Mouse (Mus musculus) MN1 (cell line): ENCODE data around the gene Kmt5a.

Experiments
- DNase-seq: peaks from one replicate; pipeline ENCODE4 v3.0.0-alpha.2; 2016; ENCODE audit warnings: low spot score

Gene Kmt5a

GRCm38 (mm10) chr5:124439447-124440093 lies at the start of gene Kmt5a:
Gene Kmt5a, plus strand, starts transcription at chr5:124439930.
- peak; percentile 94 for DNase-seq

- no peak for DNase-seq
Observed at GRCm38 (mm10) chr5:124392412-124392811, 47.3 kb upstream of the Kmt5a start.

- DNase-seq = no peak
Observed at GRCm38 (mm10) chr5:124393726-124394125, 46.0 kb upstream of the Kmt5a start.

GRCm38 (mm10) chr5:124410808-124411207 lies 28.9 kb upstream of the Kmt5a start:
- DNase-seq = no peak

- DNase-seq = no peak
Observed at GRCm38 (mm10) chr5:124412163-124412562, 27.6 kb upstream of the Kmt5a start.

GRCm38 (mm10) chr5:124418903-124419302 lies 20.8 kb upstream of the Kmt5a start:
- DNase-seq = no peak

GRCm38 (mm10) chr5:124421786-124422185 lies 17.9 kb upstream of the Kmt5a start:
- no peak for DNase-seq

- DNase-seq = no peak
Observed at GRCm38 (mm10) chr5:124424200-124424722, 15.5 kb upstream of the Kmt5a start.

- DNase-seq = peak; percentile 24
Observed at GRCm38 (mm10) chr5:124424723-124425411, 14.9 kb upstream of the Kmt5a start.

GRCm38 (mm10) chr5:124425412-124426259 lies 14.1 kb upstream of the Kmt5a start, which contains the start of gene Sbno1:
Gene Sbno1, minus strand, starts transcription at chr5:124426001.
- DNase-seq = peak; percentile 94

GRCm38 (mm10) chr5:124426475-124427071 lies 13.2 kb upstream of the Kmt5a start:
- DNase-seq = no peak

- peak; percentile 62 for DNase-seq
Observed at GRCm38 (mm10) chr5:124432398-124433012, 7.2 kb upstream of the Kmt5a start.

GRCm38 (mm10) chr5:124433048-124433447 lies 6.7 kb upstream of the Kmt5a start:
- no peak for DNase-seq

GRCm38 (mm10) chr5:124438229-124438628 lies 1.5 kb upstream of the Kmt5a start:
- no peak for DNase-seq

GRCm38 (mm10) chr5:124438746-124439145 lies 984 bp upstream of the Kmt5a start:
- no peak for DNase-seq

- peak; percentile 82 for DNase-seq
Observed at GRCm38 (mm10) chr5:124440094-124440701, 468 bp downstream of the Kmt5a start.

- DNase-seq = no peak
Observed at GRCm38 (mm10) chr5:124442628-124443027, 2.9 kb downstream of the Kmt5a start.

- no peak for DNase-seq
Observed at GRCm38 (mm10) chr5:124444208-124444607, 4.5 kb downstream of the Kmt5a start.

- DNase-seq = peak; percentile 77
Observed at GRCm38 (mm10) chr5:124444661-124445561, 5.2 kb downstream of the Kmt5a start.
